Mouse (Mus musculus) kidney, postnatal 10 days (tissue): Measurements from ENCODE around the gene Sim2.

Source experiments
- DNase-seq: peaks from one replicate; pipeline ENCODE4 v3.0.0; 2021; ENCODE audit warnings: mixed read lengths

The Sim2 gene

GRCm38 (mm10) chr16:94084711-94085602 is at the start of gene Sim2:
TSS of gene Sim2 (plus strand) at chr16:94084931.
- peak; percentile 75 for DNase-seq

GRCm38 (mm10) chr16:94037280-94037679 is 47.5 kb upstream of the Sim2 start:
- DNase-seq: no peak

GRCm38 (mm10) chr16:94038272-94038985 is 46.3 kb upstream of the Sim2 start:
- peak; percentile 78 for DNase-seq

- DNase-seq: no peak
These were observed 45.8 kb upstream of the Sim2 start for GRCm38 (mm10) chr16:94038986-94039341.

GRCm38 (mm10) chr16:94040485-94040884 is 44.2 kb upstream of the Sim2 start:
- no peak for DNase-seq

- DNase-seq: no peak
These were observed 43.5 kb upstream of the Sim2 start for GRCm38 (mm10) chr16:94041065-94041712.

GRCm38 (mm10) chr16:94043797-94044196 is 40.9 kb upstream of the Sim2 start:
- no peak for DNase-seq

- no peak for DNase-seq
These were observed 39.7 kb upstream of the Sim2 start for GRCm38 (mm10) chr16:94044996-94045395.

GRCm38 (mm10) chr16:94050368-94050767 is 34.4 kb upstream of the Sim2 start:
- DNase-seq: no peak

GRCm38 (mm10) chr16:94055176-94055575 is 29.6 kb upstream of the Sim2 start:
- no peak for DNase-seq

GRCm38 (mm10) chr16:94055576-94055975 is 29.2 kb upstream of the Sim2 start:
- DNase-seq: no peak

GRCm38 (mm10) chr16:94059820-94060219 is 24.9 kb upstream of the Sim2 start:
- peak; percentile 20 for DNase-seq

- no peak for DNase-seq
These were observed 20.5 kb upstream of the Sim2 start for GRCm38 (mm10) chr16:94064211-94064610.

GRCm38 (mm10) chr16:94065728-94066674 is 18.7 kb upstream of the Sim2 start:
- DNase-seq: peak; percentile 43

GRCm38 (mm10) chr16:94066771-94067170 is 18.0 kb upstream of the Sim2 start:
- no peak for DNase-seq

- DNase-seq: no peak
These were observed 17.5 kb upstream of the Sim2 start for GRCm38 (mm10) chr16:94067280-94067679.

GRCm38 (mm10) chr16:94069061-94069460 is 15.7 kb upstream of the Sim2 start:
- DNase-seq: no peak

- DNase-seq: no peak
These were observed 13.8 kb upstream of the Sim2 start for GRCm38 (mm10) chr16:94070920-94071319.

- no peak for DNase-seq
These were observed 13.3 kb upstream of the Sim2 start for GRCm38 (mm10) chr16:94071468-94071867.

- DNase-seq: peak; percentile 68
These were observed 9.2 kb upstream of the Sim2 start for GRCm38 (mm10) chr16:94075362-94076027.

- DNase-seq: peak; percentile 20
These were observed 6.2 kb upstream of the Sim2 start for GRCm38 (mm10) chr16:94078318-94079074.
